Mouse (Mus musculus) megakaryocyte progenitor cell, adult 5-6 weeks (primary cell): Measurements from ENCODE around the gene Ceacam20. TPM values are rescaled to one million over a fixed set of nuclear protein-coding genes. Genes with fewer than 3 reads are reported as not detected.
"Not testable (repeated sequence)": the region's sequence is repeated elsewhere in the genome, so short reads cannot be mapped to it uniquely, and the experiment has no call there.

Experiments used
- ATAC-seq: replicated peaks from 2 replicates; pipeline ENCODE4 v1.8.0; 2016; ENCODE audit warnings: mild to moderate bottlenecking, moderate TSS enrichment, inconsistent platforms; ENCODE audit not compliant: poor library complexity
- total RNA-seq, 2 experiments: library from RNA; stranded (forward) in 1 of 2; stranded (reverse) in 1 of 2; fragments of 157-497, 149-512 nt in 1 of 2; fragments of 200-1000 nt in 1 of 2; gene quantifications; 2 replicates each; pipeline versions ENCODE4 v1.2.3 to v1.2.4; 2015 to 2017

The Ceacam20 gene
- total RNA-seq (2015): not detected in 2 replicates
- not detected in 2 replicates for total RNA-seq (2017)

DNA sequence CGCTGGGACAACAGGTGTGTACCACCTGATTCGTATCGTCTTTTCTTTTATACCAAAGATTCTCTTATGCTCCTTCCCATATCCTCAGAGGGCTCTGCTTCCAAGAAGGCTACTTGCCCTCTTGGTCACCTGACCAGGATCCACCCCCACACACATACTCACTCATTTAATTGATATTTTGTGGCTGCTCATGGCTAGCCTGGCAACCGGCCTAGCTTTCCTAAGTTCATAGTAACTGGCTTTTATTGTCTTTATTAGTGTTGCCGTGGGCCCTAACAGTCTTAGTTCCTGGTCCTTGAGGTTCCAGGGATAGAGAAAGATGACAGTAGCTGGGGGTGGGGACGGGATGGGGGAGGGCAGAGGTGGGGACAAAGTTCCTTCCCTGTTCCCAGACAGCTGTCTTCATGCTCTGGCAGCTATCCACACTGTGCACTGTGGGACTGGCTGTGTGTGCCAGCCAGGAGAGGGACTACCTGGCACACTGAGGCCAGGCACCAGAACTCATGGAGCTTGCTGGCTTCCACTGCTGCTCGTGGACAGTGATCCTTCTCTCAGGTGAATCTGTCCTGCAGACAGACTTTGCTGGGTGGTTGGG, at the start of gene Ceacam20:
Gene Ceacam20, plus strand, starts transcription at position 428 of the 595 bp plus-strand sequence.
- no peak for ATAC-seq

DNA sequence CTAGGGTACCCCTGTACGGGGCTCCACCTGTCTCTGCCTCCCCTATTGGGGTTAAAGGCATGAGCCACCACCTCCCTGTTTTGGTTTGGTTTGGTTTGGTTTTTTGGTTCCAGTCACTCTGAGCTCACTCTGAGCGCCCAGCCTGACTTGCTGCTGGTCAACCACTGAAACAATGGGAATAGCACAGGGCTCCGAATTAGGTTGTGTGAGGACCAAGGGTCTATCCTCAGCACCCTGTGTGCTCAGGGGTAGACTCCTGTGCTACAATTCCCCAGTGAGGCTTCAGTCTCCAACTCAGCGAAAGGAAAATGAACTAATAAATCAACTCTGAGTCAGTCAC, 45.1 kb upstream of the Ceacam20 start:
- no peak for ATAC-seq

DNA sequence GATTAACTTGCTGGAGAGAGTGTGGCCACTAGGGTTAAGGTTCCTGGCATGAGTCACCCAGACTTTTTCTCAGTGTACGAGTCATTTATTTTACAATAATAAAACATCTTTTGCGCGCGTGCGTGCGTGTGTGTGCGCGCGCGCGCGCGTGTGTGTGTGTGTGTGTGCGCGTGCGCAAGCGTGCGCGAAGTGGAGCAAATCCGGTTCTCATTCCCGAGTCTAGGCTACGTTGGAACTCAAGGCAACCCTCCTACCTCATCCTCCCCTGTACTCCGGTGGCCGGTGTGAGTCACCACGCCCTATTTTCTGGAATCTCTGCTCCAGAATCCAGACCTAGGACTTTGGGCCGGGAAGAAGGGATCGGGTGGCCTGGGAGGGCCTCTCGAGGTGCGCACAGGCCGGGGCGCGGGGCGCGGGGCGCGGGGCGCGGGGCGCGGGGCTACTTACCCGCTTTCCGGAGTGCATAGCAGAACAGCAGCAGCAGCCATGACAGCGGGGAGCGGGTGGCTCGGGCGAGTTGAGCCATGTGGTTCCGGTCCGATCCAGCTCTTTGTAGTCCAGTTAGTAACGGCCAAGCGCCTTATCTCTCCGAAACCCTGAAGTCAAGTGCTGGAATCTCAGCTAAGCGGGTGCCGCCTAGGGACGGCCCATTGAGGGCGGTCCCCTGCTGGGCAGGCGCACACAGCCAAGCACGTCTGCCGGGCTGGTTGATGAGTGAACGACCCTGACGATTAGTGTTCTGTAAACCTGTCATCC, 44.5 kb upstream of the Ceacam20 start, which contains the start of gene Pvr:
Gene Pvr, minus strand, starts transcription at position 655 of the 756 bp plus-strand sequence.
- peak; percentile 81 for ATAC-seq

DNA sequence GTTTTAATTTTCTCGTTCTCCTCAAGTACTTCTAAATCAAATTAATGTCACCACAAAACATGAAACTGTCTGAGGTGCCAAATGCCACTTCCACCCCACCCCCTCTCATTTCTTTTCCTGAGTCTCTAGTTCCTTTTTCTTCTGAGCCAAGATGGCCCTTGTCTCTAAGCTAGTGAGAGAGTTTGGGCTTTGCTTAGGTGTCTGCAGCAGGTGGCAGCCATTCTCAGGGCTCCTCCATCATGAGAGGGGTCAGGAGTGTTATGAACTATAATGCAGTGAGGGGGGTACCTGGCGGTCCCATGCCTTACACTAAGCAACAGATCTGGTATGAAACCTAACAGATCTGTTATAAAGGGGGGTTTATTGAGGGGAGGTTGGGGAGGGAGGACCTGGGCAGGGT, 41.9 kb upstream of the Ceacam20 start:
- peak; percentile 33; the same call in 1 of the 2 replicates for ATAC-seq

DNA sequence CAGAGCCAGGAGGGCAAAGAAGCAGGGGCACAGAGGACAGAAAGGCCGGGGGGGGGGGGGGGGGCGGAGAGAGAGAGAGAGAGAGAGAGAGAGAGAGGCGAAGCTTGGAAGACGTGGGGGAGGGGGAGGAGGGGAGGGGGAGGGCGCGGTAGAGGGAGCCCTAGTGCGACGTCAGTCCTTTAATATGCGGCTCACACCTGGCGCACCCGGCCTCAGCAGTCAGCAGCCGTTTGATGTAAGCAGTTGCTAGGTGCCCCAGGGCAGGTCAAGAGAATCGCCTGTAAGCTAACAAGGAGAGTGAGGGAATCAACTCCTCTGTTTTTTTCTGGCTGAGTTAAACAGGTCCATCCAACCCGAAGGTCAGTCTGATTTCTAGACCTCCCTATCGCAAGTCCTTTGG, 41.4 kb upstream of the Ceacam20 start:
- no peak for ATAC-seq

DNA sequence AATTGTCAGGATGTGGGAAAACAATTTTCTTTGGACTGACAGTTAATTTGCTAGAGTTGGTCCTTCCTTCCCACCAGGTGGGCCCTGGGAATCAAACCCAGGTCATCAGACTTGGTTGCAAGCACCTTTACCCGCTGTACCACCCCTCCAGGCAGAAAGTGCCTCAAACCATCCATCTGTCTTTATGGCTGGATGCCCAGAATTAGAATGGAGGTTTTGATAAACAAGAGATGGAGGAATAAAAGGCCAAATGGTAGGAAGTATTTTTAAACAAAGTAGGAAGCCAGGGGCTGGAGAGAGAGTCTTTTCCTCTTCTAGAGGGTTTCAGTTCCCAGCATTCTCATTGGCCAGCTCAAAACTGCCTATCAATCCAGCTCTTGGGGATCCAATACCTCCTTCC, 39.8 kb upstream of the Ceacam20 start:
- no peak for ATAC-seq

DNA sequence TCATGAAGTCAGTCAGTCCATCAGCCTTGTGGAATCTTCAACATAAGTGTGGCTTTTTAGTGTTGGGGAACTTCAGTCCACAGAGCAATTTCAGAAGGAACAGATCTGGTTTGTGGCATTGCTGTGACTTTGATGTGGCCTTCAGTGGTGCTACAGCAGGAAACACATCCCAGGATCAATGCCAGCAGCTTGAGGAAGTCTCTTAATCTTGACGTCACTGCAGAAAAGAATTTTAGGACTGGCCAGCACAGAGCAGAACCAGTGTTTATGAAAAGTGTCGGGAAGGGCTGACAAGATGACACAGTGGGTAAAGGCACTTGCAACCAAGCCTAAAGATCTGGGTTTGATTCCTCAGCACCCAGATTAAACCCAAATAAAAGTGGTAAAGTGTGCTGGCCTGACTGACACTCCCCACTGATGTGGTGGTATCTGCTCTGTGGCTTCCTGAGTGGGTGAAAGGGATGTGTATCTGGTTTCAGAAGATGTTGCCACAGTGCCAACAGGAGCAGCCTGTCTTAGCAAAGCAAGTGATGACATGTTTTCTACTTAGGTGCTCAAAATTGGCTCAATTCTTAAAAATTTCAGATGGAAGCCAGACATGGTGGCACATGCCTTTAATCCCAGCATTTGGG, 38.2 kb upstream of the Ceacam20 start:
- ATAC-seq: peak; percentile 59

DNA sequence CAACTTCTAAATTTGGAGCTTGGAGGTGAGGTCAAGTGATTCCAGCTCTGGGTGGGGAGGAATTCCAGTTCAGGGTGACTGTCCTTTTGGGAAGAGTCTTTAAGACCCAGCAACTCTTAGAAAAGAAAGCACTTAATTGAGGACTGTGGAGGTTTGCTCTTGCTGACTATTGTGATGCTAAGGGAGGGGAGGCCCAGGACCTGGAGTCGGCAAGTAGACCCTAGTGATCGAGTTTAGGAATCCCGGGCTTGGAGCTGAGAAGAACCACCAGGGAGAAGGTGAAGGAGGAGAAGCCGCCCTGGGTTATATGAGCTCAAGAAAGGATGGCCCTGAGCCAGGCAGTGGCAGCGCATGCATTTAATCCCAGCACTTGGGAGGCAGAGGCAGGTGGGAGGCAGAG, 36.7 kb upstream of the Ceacam20 start:
- no peak for ATAC-seq

DNA sequence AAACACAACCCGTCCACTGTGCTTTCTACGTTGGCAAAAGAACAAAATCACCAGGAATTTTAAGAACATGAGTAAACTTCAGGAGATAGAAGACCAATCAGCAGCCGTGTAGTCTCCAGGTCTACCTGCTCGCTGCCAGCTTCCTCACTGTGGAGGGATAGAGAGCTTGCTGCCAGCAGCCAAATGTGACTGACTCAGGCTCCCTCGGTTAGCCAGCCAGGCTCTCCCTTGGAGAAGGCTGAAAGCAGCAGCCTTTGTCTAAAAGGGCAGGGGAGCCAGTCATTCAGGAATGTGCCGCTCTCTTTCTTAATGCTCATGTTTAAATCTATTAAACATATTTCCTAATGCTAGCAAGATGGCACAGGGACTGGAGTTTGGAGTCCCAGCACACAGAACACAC, 34.7 kb upstream of the Ceacam20 start:
- not testable (repeated sequence) for ATAC-seq

DNA sequence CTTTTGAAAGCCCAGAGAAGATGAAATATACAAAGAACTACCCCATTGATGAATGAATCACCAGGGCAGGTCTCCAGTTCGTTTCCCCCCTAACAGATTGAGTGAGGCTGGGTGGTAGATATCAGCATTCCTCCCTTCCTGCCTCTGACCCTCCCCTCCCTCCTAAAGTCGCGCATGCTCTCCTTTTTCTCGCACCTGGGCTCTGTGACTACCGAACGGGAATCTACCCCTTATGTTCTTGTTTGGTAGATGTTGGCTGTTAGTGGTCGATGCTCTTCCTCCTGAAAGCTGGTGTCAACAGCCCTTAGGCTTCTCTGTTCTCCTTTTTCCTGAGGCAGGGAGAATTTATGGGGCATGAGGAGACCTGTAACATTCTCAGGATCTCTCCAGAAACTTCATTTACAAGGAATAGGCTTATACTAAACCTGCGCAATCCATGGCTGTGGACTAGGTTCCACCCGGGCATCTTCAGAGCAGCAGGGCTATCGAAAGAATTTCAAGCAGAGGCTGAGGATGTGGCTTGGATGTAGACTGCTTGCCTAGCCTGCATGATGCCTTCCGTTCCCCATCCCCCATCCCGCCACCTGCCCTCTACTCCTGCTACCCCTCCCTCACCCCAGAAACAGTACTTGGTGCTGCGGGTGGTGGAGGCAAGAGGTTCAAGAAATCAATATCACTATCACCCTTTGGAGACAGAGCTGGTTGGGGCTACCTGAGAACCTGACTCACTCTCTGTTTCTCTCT, 32.9 kb upstream of the Ceacam20 start:
- ATAC-seq: no peak

DNA sequence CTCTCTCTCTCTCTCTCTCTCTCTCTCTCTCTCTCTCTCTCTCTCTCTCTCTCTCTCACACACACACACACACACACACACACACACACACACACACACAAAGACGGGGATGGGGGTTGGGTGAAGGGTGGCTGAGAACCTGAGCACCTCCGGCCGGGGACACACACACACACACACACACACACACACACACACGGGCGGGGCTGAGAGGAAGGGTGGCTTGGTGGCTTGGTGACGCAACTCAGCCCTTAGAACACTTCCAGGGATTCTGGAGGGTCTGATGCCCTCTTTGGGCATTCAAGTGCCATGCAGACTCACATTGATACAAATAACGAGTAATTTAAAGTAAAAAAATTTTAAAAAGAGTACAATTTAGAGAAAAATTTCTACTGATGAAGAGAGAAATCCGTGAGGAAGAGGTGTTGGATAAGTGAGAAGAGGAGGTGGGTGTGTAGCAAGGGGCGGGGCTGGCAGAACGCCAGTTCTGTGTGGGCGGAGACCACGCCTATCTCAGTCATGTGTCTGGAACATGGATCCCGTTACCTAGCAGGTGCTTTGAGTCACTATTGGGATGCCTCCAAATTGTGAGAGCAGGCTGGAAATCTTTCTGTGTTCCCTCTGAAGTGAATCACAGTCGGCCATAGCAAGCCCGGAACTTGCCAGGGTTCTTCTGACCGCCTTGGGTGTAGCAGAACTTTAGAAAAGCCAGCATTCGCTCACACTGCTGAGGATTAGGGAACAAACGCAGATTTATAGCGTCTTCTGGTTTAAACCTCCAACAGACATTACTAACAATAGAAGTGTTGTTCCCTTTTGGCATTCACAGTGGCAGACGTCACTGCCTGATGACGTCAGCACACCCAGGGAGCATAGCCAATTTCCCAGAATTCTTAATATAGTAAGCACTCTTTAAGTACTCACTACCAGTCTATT, 32.1 kb upstream of the Ceacam20 start:
- ATAC-seq: peak; percentile 42

DNA sequence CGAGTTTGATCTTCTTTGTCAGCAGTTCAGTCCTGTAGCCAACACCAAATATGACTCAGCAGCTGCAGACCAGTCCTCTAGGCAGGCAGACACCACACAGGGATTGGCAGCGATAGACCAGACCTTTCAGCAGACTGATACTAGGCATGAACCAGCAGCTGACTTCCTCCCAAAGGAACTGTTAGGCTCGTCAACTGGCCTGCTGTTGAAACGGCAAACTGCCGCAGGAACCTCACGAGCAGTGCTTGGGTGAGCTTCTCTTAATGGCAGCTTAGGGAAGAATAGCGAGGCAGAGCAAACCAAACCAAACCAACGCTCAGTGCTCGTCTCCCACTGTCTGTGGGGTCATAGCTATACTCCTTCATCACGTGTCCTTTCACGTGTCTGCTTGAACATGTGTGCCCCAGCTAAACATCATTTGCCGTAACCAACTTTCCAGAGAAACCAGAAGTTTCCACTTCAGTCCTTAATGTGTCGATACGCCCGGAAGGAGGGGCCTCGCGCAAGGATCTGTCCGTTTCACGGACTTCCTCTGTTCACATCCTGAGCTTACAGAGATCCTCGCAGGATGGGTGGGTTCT, 30.0 kb upstream of the Ceacam20 start:
- peak; percentile 54 for ATAC-seq

DNA sequence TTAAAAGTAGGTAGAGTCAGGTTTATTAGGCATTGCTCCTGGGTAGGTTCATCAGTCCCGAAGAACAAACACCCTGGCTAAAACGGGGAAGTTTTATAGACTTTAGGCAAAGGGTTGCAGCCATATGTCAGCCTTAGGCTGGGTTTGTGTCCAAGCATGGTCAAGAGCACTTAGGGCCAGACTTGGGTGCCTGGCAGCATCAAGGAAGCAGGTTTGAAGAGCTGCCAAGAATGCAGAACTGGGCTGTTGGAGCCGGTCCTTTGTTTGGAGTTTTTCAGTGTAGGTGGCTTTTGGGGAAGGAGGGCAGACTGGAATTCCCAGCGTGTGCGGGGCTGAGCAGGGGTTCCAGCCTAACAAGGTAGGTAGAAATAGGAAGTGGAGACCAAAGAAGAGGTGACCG, 29.3 kb upstream of the Ceacam20 start:
- no peak for ATAC-seq

DNA sequence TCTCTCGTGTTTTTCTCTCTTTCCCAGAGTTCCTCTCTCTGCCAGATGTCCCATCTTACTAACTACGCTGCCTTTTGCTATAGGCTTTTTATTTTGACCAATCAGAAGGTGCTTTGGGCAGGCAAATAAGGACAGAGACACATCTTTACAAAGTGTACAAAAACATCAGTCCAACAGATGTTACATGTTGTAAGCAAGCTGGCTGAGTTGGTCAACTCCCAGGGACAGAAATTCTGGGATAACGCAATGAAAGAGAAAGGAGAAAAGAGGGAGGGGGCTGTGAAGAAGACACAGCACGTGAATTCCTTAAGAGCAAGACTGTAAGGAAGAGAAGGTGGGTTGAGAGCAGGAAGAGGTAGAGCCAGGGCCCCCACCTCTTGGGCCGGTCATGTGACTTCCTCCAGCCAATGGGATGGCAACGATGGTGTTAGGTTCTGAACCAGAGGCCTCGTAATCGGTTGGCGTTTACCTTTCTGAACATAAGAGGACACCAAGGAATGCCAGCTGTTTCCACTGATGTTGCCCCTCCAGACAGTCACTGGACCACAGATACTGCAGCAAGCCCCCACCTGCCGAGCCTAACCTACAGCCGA, 27.9 kb upstream of the Ceacam20 start:
- no peak for ATAC-seq

DNA sequence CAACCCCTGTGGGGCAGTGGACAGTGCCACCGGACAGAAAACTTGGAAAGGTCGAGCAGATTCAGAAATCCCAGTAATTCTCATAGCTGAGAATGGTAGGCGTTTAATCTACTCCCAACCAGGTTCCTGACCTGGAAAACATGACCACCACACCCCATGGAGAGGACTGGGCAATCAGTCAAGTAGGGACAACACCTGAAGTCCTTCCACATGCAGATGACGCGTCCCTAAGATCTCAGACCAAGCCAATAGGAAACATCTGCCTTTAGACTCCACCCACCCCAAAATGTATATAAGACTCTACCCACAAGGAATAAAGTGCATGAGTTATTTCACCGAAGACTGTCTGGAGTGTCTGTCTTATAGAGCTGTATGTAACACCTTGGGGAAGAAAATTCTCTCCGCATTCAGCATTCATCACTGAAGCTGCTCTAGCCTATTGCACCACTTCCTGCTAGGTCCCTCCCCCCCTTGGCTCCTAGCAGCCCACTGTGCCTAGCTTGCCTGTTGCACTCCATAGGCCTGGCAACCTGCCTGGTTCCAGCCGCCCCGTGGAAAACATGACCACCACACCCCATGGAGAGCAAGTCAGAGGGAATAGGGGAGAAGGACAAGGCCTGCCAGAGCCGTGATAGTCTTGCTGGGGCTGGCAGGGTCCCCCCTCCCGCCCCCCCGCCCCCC, 25.5 kb upstream of the Ceacam20 start:
- peak; percentile 76 for ATAC-seq

DNA sequence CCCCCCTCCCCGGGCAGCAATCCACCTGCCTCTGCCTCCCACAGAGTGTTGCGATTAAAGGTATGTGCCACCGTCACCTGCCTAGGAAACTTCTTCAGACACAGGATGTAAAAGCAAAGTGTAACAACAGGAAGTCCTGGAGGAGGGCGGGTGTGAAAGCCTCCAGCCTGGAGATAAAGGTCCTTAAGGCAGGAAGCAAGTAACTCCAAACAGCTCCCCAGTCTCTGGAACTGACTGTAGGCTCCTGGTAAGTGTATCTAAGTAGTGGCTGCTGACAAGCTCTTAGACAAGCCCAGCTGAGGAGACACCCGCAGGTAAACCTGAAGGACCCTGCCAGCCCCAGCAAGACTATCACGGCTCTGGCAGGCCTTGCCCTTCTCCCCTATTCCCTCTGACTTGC, 25.0 kb upstream of the Ceacam20 start:
- ATAC-seq: 0 out of 2 replicates have a peak, but pooled peaks have one; percentile 8

DNA sequence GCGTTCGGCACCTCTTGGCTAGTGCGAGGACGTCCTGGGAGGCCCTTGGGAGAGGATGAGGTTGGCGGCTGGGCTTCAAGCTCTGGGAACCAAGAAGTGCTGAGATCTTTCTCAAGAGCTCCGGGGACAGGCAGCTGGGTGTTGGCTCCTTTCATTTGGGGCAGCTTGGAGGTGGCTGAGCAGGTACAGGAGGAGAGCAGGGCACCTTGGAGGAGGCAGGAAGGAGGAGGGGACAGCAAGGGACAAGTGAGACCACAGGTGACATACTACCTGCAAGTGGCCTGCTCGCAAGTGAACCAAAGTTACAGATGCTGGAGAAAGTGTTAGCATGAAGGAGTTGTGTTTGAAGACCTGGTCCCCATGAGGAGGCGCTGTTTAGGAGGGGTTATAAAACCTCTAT, 20.5 kb upstream of the Ceacam20 start:
- ATAC-seq: no peak

DNA sequence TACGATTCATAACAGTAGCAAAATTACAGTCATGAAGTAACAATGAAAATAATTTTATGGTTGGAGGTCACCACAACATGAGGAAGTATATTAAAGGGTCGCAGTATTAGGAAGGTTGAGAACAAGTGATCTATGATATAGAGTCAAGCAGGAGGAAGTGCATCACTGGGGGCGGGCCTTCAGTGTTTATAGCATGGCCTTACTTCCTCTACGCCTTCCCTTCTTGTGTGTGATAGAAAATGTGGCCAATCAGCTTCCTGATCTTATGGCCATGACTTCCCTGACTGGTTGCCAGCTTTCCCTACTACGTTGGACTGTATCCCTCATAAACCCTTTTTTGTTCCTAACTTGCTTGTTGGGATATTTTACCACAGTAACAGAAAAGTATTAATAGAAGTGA, 20.0 kb upstream of the Ceacam20 start:
- ATAC-seq: peak; percentile 58
